Mouse (Mus musculus) T-cell, adult 66 days (primary cell): ENCODE data around the gene Strn. TPM values are rescaled to one million over a fixed set of nuclear protein-coding genes. Genes with fewer than 3 reads are reported as not detected.

Experiments
- total RNA-seq, 2 experiments: library from RNA; stranded (reverse); gene quantifications; 3 replicates in 1 of 2; 4 replicates in 1 of 2; pipeline ENCODE4 v1.2.4; 2023

The Strn gene
- 10 to 100 TPM; 36.8 to 39.4 TPM for total RNA-seq

GRCm38 (mm10) chr17:78737096-78737495 is at the start of gene Strn:
Strn (minus strand) TSS chr17:78737196.

Other genes starting within 250 kb of the Strn start
- gene Vit, start 229.1 kb downstream of the Strn start, total RNA-seq, result not detected
- gene Heatr5b, start 98.2 kb upstream of the Strn start, total RNA-seq, result 10 to 100 TPM; 28.9 to 36.1 TPM
- gene Gpatch11, start 98.4 kb upstream of the Strn start, total RNA-seq, result 10 to 100 TPM; 25.0 to 35.6 TPM
- 10 to 100 TPM; 24.8 to 25.0 TPM for gene Eif2ak2, start 145.4 kb upstream of the Strn start, total RNA-seq
- not detected for gene Sult6b1, start 169.8 kb upstream of the Strn start, total RNA-seq
- gene Cebpzos, start 179.3 kb upstream of the Strn start, total RNA-seq, result 10 to 100 TPM; 11.0 to 11.4 TPM
- gene Cebpz, start 199.9 kb upstream of the Strn start, total RNA-seq, result 10 to 100 TPM; 89.8 to 98.6 TPM
- gene Ndufaf7, start 199.9 kb upstream of the Strn start, total RNA-seq, result 10 to 100 TPM; 16.7 to 19.1 TPM